Mouse (Mus musculus) cerebellum, adult 18-20 months (tissue): ENCODE results near the gene Slc2a8.
"Not testable (repeated sequence)": the region's sequence is repeated elsewhere in the genome, so short reads cannot be mapped to it uniquely, and the experiment has no call there.

Experiments used
- DNase-seq, 2 experiments: peaks; one replicate each; pipeline ENCODE4 v3.0.0; 2021

The Slc2a8 gene

GRCm38 (mm10) chr2:32981725-32982271 is at the start of gene Slc2a8:
TSS of gene Slc2a8 (minus strand) at chr2:32982083.
- DNase-seq, result peak; percentile 91 to 97

DNA sequence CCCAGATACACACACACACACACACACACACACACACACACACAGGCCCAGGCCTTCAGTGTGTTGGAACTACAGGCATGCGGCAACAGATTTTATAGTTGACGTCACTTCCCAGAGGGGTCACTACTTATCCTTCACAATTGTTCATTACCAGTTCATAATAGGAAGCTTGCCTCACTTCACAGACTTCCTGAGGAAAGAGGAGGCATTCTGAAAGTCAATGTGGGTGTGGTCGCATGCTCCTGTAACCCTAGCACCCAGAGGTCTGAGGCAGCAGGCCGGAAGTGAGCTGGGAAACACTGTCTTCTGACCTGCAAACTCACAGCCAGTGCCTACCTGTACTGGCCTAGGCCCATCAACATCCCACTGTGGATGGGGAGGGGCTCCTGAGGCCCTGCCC is 43.2 kb upstream of the Slc2a8 start:
- DNase-seq, result no peak

- no peak for DNase-seq
Observed at GRCm38 (mm10) chr2:33024564-33024963, 42.7 kb upstream of the Slc2a8 start.

DNA sequence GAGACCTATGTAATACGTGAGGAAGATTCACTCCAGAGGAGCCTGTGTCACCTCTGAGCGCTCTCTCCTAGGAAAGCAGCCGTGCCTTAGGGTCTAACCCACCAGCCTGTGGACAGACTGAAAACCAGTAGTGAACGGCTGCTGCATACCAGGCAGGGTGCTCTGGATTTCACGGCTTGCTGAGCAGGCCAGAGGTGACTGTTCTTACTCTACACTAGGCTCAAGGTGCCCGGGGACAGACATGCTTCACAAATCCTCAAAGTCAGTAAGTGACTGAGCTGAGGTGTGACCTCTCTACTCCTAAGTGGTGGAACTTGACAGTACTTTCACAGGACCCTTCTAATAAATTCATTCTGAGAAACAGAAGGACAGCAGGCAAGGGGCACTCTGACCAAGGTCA is 41.0 kb upstream of the Slc2a8 start:
- no peak for DNase-seq

DNA sequence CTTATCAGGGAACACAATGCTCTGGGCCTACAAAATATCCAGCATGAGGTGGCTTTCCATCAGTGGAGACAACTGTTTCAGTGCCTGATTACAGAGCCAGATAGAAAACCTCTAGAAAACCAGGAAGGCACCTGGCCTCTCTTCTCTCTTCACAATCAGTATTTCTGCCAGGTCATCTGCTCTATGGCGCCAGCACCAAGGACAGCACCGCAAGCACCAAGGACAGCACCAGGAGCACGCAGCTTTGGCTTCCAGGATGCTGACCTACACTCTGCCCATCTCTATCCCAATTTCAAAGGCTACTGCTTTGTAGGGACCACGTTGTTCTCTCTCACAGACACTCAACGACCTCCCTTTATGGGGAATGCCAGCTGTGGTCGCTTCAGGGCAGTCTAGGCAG is 36.1 kb upstream of the Slc2a8 start:
- no peak for DNase-seq

- DNase-seq, result no peak
Observed at GRCm38 (mm10) chr2:33017191-33017590, 35.3 kb upstream of the Slc2a8 start.

- DNase-seq, result peak; percentile 91 to 96
Observed at GRCm38 (mm10) chr2:33014877-33015276, 33.0 kb upstream of the Slc2a8 start.

GRCm38 (mm10) chr2:33009055-33009454 is 27.2 kb upstream of the Slc2a8 start:
- DNase-seq, result not testable (repeated sequence)

GRCm38 (mm10) chr2:33005041-33005440 is 23.2 kb upstream of the Slc2a8 start:
- DNase-seq, result peak; percentile 74 to 83

- DNase-seq, result no peak
Observed at GRCm38 (mm10) chr2:33002144-33002543, 20.3 kb upstream of the Slc2a8 start.

DNA sequence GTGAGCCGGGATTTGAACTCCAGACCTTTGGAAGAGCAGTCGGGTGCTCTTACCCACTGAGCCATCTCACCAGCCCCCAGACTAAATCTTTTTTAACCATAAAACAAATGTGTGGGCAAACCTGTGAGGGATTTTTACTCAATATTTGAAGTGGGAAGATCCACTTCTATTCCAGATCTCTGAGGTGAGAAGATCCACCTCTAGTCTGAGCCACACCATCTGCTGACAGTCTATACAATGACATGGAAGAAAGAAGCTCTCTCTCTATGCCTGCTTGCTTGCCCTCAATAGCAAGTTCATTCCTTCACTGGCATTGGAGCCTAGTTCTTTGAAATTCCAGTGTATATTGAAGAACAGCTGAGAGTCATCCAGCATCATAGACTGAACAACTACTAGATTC is 17.9 kb upstream of the Slc2a8 start:
- no peak for DNase-seq

- no peak for DNase-seq
Observed at GRCm38 (mm10) chr2:32997792-32998191, 15.9 kb upstream of the Slc2a8 start.

GRCm38 (mm10) chr2:32997081-32997480 is 15.2 kb upstream of the Slc2a8 start:
- peak; percentile 45 to 55 for DNase-seq

DNA sequence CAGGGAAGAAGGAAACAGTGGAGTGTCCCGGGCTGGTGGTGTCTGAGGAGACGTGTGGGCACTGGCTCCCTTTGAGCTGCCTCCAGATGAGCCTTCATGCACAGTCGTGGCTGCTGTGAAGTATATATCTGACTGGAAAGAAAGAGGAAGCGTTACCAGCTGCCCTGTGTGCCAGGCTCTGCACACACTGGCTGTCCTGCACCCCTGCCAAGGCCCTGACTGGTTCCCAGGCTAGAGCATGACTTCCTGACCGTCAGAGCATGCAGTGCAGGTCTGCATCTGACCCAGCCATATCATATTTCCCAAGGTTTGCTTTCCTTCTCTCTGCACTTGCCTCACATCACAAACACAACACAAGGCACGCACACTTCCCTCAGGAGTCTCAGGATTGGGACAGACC is 10.2 kb upstream of the Slc2a8 start:
- no peak for DNase-seq

DNA sequence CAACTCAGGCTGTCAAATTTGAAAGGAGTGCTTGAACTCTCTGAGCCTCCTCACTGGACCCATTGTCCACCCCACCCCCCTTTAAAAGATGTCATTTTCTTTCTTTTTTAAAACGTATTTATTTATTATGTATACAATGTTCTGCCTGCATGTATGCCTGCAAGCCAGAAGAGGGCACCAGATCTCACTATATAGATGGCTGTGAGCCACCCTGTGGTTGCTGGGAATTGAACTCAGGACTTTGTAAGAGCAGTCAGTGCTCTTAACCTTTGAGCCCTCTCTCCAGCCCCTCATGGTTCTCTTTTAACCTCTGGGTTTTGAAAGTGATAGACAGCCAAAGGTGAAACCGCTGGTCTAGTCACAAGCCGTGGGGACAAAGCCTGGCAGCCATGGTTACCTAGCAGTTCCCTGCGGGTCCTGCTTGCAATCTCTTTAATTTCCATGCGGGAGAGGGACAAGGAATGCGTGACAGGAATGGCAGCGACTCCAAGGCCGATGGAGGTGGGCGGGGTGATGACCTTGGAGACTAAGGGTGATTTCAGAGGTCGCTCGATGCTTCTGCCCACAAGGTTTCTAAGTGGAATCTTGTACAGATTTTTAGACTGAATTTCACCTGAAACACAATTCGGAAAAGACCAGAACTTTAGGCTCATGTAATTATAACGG is 8.4 kb upstream of the Slc2a8 start:
- DNase-seq, result peak in 1 of 2 experiments; percentile 48

DNA sequence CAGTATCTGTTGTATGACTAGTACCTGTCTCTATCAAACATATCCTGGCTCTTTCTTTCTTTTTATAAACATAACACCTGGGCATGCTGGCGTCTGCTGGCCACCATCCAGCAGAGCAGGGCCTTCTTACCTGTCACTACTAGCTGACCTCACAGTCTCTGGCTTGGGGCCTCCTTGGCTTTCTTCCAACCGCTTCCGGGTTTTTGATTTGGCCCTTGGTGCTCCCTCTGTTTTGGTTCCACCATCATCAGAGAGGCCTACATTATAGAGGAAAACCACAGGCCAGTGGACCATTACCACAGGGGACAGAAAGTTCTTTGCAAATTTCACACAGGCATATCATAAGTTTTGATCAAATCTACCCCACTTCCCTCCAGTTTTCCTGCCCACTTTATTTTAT is 7.5 kb upstream of the Slc2a8 start:
- peak; percentile 42 to 51 for DNase-seq

GRCm38 (mm10) chr2:32985844-32986243 is 4.0 kb upstream of the Slc2a8 start:
- DNase-seq, result no peak

- no peak for DNase-seq
Observed at GRCm38 (mm10) chr2:32983617-32984016, 1.7 kb upstream of the Slc2a8 start.

DNA sequence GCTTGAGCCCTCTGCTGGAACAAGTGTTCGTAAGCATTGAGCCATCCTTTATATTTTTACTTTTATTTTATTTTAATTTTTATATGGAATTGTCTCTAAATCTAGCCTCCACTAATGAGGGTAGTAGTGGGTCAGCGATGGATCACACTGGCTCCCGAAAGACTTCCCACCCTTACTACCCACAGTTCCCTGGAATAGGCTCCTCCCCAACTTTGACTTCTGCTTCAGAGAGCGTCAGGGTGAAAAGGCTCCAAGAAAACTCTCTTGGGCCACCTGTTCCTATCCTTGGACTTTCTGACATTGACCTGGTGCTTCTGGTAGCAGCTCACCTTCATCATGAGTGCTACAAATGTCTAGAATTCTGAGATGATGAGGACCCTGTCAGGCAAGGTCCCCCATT is 817 bp upstream of the Slc2a8 start:
- DNase-seq, result no peak

- peak; percentile 43 to 53 for DNase-seq
Observed at GRCm38 (mm10) chr2:32981281-32981680, 602 bp downstream of the Slc2a8 start.

- no peak for DNase-seq
Observed at GRCm38 (mm10) chr2:32979675-32980074, 2.2 kb downstream of the Slc2a8 start.

GRCm38 (mm10) chr2:32978675-32979074 is 3.2 kb downstream of the Slc2a8 start:
- no peak for DNase-seq

GRCm38 (mm10) chr2:32977114-32977513 is 4.8 kb downstream of the Slc2a8 start:
- DNase-seq, result no peak

DNA sequence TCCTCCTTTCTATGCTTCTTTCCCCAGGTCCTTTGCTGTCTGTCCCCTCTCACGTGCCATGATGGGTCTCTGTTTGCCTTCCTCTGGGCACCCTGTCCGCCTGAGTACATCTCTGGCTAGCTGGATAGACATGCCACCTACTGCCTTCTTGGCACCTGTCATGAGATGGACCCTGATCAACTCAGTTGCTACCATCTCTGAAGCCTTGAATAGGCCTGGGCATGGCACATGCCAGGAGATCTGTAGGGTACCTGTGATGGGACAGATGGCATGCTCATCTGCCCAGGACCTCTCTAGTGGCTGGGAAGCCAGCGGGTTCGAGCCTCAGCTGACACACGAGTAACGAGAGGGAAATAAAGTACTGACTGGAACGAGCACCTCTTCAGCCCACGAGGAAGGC is 7.7 kb downstream of the Slc2a8 start:
- peak in 1 of 2 experiments; percentile 37 for DNase-seq

DNA sequence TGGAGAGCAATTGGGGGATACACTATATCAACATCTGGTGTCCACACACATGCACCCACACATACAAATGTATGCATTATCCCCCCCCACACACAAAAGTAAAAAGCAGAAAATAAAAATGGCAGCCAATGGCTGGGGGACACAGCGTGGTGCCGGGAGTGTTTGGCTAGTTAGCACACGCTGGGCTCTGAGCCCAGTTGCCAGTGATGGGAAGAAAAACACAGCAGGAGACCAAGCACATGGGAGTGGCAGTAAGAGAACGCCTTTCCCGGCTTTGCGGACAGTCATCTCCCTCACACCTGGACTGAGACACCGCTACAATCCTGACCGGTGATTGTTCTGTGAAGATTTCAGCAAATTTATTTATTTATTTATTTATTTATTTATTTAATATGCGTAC is 10.6 kb downstream of the Slc2a8 start:
- peak; percentile 51 to 64 for DNase-seq
